Mouse (Mus musculus) liver, postnatal 0 days (tissue): ENCODE data around the gene Rbms1.

Experiments
- CTCF ChIP-seq: sonication (generic); IDR thresholded peaks from 2 replicates; pipeline ENCODE4 v1.5.1; 2016; ENCODE audit warnings: antibody characterized with exemption, low read depth
- EP300 ChIP-seq: IDR thresholded peaks from 2 replicates; pipeline ENCODE4 v1.6.1; 2016; ENCODE audit warnings: antibody characterized with exemption, low read depth, mild to moderate bottlenecking

DNA sequence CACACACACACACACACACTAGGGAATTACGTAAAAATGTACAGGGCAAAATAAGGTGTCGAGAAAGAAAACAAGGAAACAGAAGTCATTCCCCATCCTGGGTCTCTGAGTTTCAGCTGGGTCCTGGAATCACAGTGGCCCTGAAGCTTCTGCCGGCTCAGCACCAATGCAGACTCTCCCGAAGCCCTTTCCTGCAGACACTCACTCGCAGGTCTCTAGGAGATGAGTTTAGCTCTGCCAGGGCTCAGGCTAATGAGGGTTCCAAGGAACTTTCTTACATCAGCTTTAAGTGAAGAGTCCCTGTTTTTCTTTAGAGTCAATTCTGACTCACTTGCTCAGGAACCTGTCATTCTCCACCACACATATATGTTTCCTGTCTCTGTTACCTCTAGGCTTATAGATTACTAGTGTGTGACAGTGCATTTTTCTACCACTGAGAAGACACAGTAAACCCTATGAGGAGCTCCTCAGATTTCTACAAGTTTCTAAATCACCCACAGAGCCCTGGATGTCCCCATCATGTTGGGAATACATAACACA, 98.7 kb downstream of the Rbms1 start:
- no peak for TF ChIP-seq CTCF
- no peak for TF ChIP-seq EP300
